Mouse (Mus musculus): Measurements from ENCODE around the gene Slc6a8. TPM values are rescaled to one million over a fixed set of nuclear protein-coding genes. Genes with fewer than 3 reads are reported as not detected.

Slc6a8 gene
- total and polyA plus RNA-seq, 2 experiments from 2014 or later, result 11.9 to 99.7 TPM

GRCm38 (mm10) chrX:73715476-73716108 is 42.6 kb downstream of the Slc6a8 start:
- ATAC-seq (ENCODE audit: insufficient read depth, low read depth) (peak; percentile 18), DNase-seq (ENCODE audit: low spot score) (peak; percentile 27)
- TF ChIP-seq EP300 (IDR thresholded peaks at IDR 0.05; ENCODE audit: low read depth) (no peak), CTCF (IDR thresholded peaks at IDR 0.05; ENCODE audit: low read depth) (no peak)
- peaks cover 11% of the 10 kb centered on the region; the same call in 1 of the 2 replicates for H3K4me1 ChIP-seq (ENCODE audit: control insufficient read depth, insufficient read depth)
- H3K4me3 ChIP-seq (ENCODE audit: low read depth, low read length), result peak overlapping the region; percentile 64
- 0 out of 2 replicates have a peak, but pooled peaks cover 6% of the 10 kb centered on the region for H3K36me3 ChIP-seq (replicated peaks; ENCODE audit: control insufficient read depth, insufficient read depth, low read length)
- no peaks in the 10 kb centered on the region for H3K27me3 ChIP-seq (ENCODE audit: control insufficient read depth, insufficient read depth, low read length)
- peak overlapping the region; percentile 71 for H3K4me2 ChIP-seq (ENCODE audit: low read depth, low read length)
- peak overlapping the region; percentile 86 for H3K27ac ChIP-seq (ENCODE audit: low read depth)
- no peaks in the 10 kb centered on the region for H3K9me3 ChIP-seq (replicated peaks; ENCODE audit: control insufficient read depth, low read length)
- peak overlapping the region; percentile 69 for H3K9ac ChIP-seq (replicated peaks; ENCODE audit: low read depth, low read length)
- 25% methylated on average over 21 of the region's 21 CpGs for WGBS

DNA sequence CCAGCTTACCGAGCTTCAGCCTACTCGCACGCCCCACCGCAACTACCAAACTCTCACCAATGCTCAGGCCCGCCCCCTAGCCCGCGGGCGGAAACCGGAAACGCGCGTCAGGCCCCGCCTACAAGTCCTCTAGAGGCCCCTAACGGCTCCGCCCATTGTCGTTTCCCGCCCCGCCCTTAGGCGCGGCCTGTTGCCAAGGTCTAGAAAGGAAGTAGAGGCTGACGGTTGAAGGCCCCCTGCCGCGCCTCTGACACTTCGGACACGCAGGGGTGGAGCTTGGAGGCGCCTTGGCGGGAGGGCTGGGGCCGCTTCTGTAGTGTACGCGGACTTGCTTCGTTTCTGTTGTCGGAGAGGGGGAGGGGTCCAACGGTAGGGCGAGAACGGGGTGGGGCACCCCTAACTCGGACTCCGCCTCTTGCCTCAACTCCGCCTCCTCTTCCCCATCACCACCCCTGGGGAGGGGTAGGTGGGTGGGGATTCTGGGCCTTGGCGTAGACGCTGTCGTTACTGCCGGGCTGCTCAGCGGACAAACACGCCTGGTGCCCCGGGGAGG is 43.2 kb downstream of the Slc6a8 start, which contains the start of the genes Bcap31 and Abcd1:
Gene Bcap31, minus strand, starts transcription at position 67 of the 553 bp plus-strand sequence.
Gene Abcd1, plus strand, starts transcription at position 489 of the 553 bp plus-strand sequence.
- Histone ChIP-seq H3K4me1 (ENCODE audit: control insufficient read depth, insufficient read depth) (peaks cover 11% of the 10 kb centered on the region; the same call in 1 of the 2 replicates), H3K4me3 (ENCODE audit: low read depth, low read length) (peak within 1 kb of the TSS; percentile 64), H3K9ac (replicated peaks; ENCODE audit: low read depth, low read length) (peak within 1 kb of the TSS; percentile 69), H3K9me3 (replicated peaks; ENCODE audit: control insufficient read depth, low read length) (no peaks in the 10 kb centered on the region), H3K4me2 (ENCODE audit: low read depth, low read length) (peak within 1 kb of the TSS; percentile 71), H3K27me3 (ENCODE audit: control insufficient read depth, insufficient read depth, low read length) (no peaks in the 10 kb centered on the region), H3K36me3 (replicated peaks; ENCODE audit: control insufficient read depth, insufficient read depth, low read length) (0 out of 2 replicates have a peak, but pooled peaks cover under 1% of the 10 kb centered on the region), H3K27ac (ENCODE audit: low read depth) (peak within 1 kb of the TSS; percentile 86)
- TF ChIP-seq EP300 (IDR thresholded peaks at IDR 0.05; ENCODE audit: low read depth), result peak; percentile 90
- no peak for TF ChIP-seq CTCF (IDR thresholded peaks at IDR 0.05; ENCODE audit: low read depth)
- ATAC-seq (ENCODE audit: insufficient read depth, low read depth) (peak; percentile 91), DNase-seq (ENCODE audit: low spot score) (peak; percentile 87)
- 14% methylated on average over 37 of the region's 45 CpGs for WGBS

DNA sequence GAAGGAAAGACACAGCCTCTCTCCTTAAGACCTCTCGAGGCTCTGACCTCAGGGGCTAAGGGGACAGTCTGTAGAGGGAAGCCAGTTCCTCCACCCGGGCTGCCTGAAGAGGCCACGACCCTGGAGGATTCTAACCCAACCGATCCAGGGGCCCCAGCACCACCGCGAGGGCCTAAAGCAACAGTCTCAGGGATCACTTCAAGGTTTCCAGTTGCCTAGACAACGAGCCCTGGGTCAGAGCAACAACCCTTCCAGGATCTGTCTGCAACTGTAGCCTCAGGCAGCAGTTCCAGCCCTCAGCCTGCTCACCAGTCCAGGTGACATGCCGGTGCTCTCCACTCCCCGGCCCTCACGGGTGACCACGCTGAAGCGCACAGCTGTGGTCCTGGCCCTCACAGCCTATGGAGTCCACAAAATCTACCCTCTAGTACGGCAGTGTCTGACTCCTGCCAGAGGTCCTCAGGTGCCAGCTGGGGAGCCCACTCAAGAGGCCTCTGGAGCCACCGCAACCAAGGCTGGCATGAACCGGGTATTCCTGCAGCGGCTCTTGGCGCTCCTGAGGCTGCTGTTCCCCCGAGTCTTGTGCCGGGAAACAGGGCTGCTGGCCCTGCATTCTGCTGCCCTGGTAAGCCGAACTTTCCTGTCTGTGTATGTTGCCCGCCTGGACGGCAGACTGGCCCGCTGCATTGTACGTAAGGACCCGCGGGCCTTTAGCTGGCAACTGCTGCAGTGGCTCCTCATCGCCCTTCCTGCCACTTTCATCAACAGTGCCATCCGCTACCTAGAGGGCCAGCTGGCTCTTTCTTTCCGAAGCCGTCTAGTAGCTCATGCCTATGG is 44.0 kb downstream of the Slc6a8 start:
- H3K9ac ChIP-seq (replicated peaks; ENCODE audit: low read depth, low read length), result peak overlapping the region; percentile 69
- H3K36me3 ChIP-seq (replicated peaks; ENCODE audit: control insufficient read depth, insufficient read depth, low read length), result no peaks in the 10 kb centered on the region
- peaks cover 11% of the 10 kb centered on the region; the same call in 1 of the 2 replicates for H3K4me1 ChIP-seq (ENCODE audit: control insufficient read depth, insufficient read depth)
- ATAC-seq (ENCODE audit: insufficient read depth, low read depth), result no peak
- peak overlapping the region; percentile 64 for H3K4me3 ChIP-seq (ENCODE audit: low read depth, low read length)
- TF ChIP-seq CTCF (IDR thresholded peaks at IDR 0.05; ENCODE audit: low read depth) (no peak), EP300 (IDR thresholded peaks at IDR 0.05; ENCODE audit: low read depth) (no peak)
- no peak for DNase-seq (ENCODE audit: low spot score)
- H3K27me3 ChIP-seq (ENCODE audit: control insufficient read depth, insufficient read depth, low read length), result no peaks in the 10 kb centered on the region
- 39% methylated on average over 30 of the region's 30 CpGs for WGBS
- peak overlapping the region; percentile 71 for H3K4me2 ChIP-seq (ENCODE audit: low read depth, low read length)
- peak overlapping the region; percentile 86 for H3K27ac ChIP-seq (ENCODE audit: low read depth)
- no peaks in the 10 kb centered on the region for H3K9me3 ChIP-seq (replicated peaks; ENCODE audit: control insufficient read depth, low read length)

DNA sequence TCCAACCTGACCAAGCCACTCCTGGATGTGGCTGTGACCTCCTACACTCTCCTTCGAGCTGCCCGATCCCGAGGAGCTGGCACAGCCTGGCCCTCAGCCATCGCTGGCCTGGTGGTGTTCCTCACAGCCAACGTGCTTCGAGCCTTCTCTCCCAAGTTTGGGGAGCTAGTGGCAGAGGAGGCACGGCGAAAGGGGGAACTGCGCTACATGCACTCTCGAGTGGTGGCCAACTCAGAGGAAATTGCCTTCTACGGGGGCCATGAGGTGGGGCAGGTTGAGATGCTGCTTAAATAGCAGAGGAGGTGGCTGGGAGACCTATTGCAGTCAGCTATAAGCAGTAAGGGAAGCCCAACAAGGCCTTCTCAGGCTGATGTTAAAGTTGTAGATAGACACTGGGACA is 44.7 kb downstream of the Slc6a8 start:
- no peak overlapping the region; the same call in 1 of the 2 replicates for H3K9ac ChIP-seq (replicated peaks; ENCODE audit: low read depth, low read length)
- WGBS, result 59% methylated on average over 11 of the region's 11 CpGs
- H3K4me2 ChIP-seq (ENCODE audit: low read depth, low read length), result peak overlapping the region; percentile 71
- no peaks in the 10 kb centered on the region for H3K27me3 ChIP-seq (ENCODE audit: control insufficient read depth, insufficient read depth, low read length)
- H3K36me3 ChIP-seq (replicated peaks; ENCODE audit: control insufficient read depth, insufficient read depth, low read length), result no peaks in the 10 kb centered on the region
- H3K4me3 ChIP-seq (ENCODE audit: low read depth, low read length), result peak overlapping the region; percentile 64
- H3K4me1 ChIP-seq (ENCODE audit: control insufficient read depth, insufficient read depth), result peaks cover 11% of the 10 kb centered on the region; the same call in 1 of the 2 replicates
- no peak for DNase-seq (ENCODE audit: low spot score)
- H3K9me3 ChIP-seq (replicated peaks; ENCODE audit: control insufficient read depth, low read length), result no peaks in the 10 kb centered on the region
- 0 out of 2 replicates have a peak overlapping the region, but pooled peaks have one; percentile 86 for H3K27ac ChIP-seq (ENCODE audit: low read depth)
- TF ChIP-seq CTCF (IDR thresholded peaks at IDR 0.05; ENCODE audit: low read depth) (no peak), EP300 (IDR thresholded peaks at IDR 0.05; ENCODE audit: low read depth) (no peak)
- ATAC-seq (ENCODE audit: insufficient read depth, low read depth), result no peak

DNA sequence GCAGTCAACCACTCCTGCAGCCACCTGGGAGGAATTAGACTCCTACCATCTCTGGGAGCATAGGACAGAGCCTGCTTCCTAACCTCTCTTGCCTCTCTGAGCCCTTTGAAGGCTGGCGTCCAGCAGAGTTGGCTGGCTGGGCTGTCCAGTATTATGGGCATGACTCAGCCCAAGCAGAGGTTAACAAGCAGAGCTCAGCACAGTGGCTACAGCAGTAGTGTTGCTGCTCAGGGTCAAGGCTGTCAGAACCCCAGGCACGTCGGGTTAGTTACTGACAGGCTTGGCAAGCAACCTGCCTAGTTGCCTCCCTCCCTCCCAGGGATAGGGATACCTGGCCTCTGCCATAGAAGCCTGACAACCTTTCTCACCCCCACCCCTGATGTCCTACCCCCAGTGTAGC is 45.3 kb downstream of the Slc6a8 start:
- Histone ChIP-seq H3K27ac (ENCODE audit: low read depth) (peak overlapping the region; percentile 62), H3K36me3 (replicated peaks; ENCODE audit: control insufficient read depth, insufficient read depth, low read length) (no peaks in the 10 kb centered on the region), H3K27me3 (ENCODE audit: control insufficient read depth, insufficient read depth, low read length) (no peaks in the 10 kb centered on the region), H3K4me3 (ENCODE audit: low read depth, low read length) (0 out of 2 replicates have a peak overlapping the region, but pooled peaks have one; percentile 64), H3K4me1 (ENCODE audit: control insufficient read depth, insufficient read depth) (peaks cover 11% of the 10 kb centered on the region; the same call in 1 of the 2 replicates), H3K9ac (replicated peaks; ENCODE audit: low read depth, low read length) (no peak overlapping the region), H3K4me2 (ENCODE audit: low read depth, low read length) (peak overlapping the region; percentile 71), H3K9me3 (replicated peaks; ENCODE audit: control insufficient read depth, low read length) (no peaks in the 10 kb centered on the region)
- ATAC-seq (ENCODE audit: insufficient read depth, low read depth) (no peak), DNase-seq (ENCODE audit: low spot score) (no peak)
- WGBS, result 23% methylated on average over 3 of the region's 3 CpGs
- TF ChIP-seq CTCF (IDR thresholded peaks at IDR 0.05; ENCODE audit: low read depth), result no peak
- no peak for TF ChIP-seq EP300 (IDR thresholded peaks at IDR 0.05; ENCODE audit: low read depth)
